In genomic region chr3:127521156-127521555, GRCm38 (mm10) we compare ENCODE assay signal across 13 mouse cellular contexts. TPM values are rescaled to one million over a fixed set of nuclear protein-coding genes. Genes with fewer than 3 reads are reported as not detected.
DNase-seq lines count a peak whose midpoint lies in the region; ATAC-seq and TF ChIP-seq lines count a peak whose summit lies in the region.
"Had no signal": no experiment of that assay in that cellular context is flagged by ENCODE, and none has a peak within 500 bp of the region (broad histone marks: within the 10 kb centered on the region; RNA-seq: fewer than 3 reads in every experiment).

No protein-coding gene starts in this region.

- no peak overlapping the region for H3K27ac ChIP-seq in lung, postnatal 0 days (ENCODE audit: low read length)
- H3K27ac ChIP-seq in heart, embryonic 16.5 days (ENCODE audit: low read length) = peak overlapping the region; percentile 93
- no peak overlapping the region for H3K27ac ChIP-seq in forebrain, embryonic 10.5 days
- H3K27ac ChIP-seq: embryonic facial prominence, embryonic 15.5 days; hindbrain, embryonic 10.5 days; limb, embryonic 10.5 days; midbrain, embryonic 12.5 days had no signal

- 37% methylated on average over 10 of the region's 10 CpGs for WGBS in lung, postnatal 0 days
- WGBS in heart, embryonic 16.5 days = 24% methylated on average over 10 of the region's 10 CpGs
- WGBS in forebrain, embryonic 10.5 days = 84% methylated on average over 10 of the region's 10 CpGs

- H3K36me3 ChIP-seq in lung, postnatal 0 days (ENCODE audit: insufficient read depth, low read length) = no peaks in the 10 kb centered on the region
- no peaks in the 10 kb centered on the region for H3K36me3 ChIP-seq in heart, embryonic 16.5 days (ENCODE audit: control insufficient read depth, insufficient read depth)
- H3K36me3 ChIP-seq in myocyte (ENCODE audit: control insufficient read depth, insufficient read depth) = no peaks in the 10 kb centered on the region
- no peaks in the 10 kb centered on the region for H3K36me3 ChIP-seq in forebrain, embryonic 10.5 days (replicated peaks)
- H3K36me3 ChIP-seq: embryonic facial prominence, embryonic 15.5 days; hindbrain, embryonic 10.5 days; limb, embryonic 10.5 days; midbrain, embryonic 12.5 days had no signal

- no peaks in the 10 kb centered on the region for H3K9me3 ChIP-seq in lung, postnatal 0 days (ENCODE audit: low read length)
- H3K9me3 ChIP-seq in heart, embryonic 16.5 days (replicated peaks; ENCODE audit: control insufficient read depth, low read length) = no peaks in the 10 kb centered on the region
- no peaks in the 10 kb centered on the region for H3K9me3 ChIP-seq in forebrain, embryonic 10.5 days
- H3K9me3 ChIP-seq: embryonic facial prominence, embryonic 15.5 days; hindbrain, embryonic 10.5 days; limb, embryonic 10.5 days; midbrain, embryonic 12.5 days had no signal

- no peak for TF ChIP-seq POLR2A in myocyte (IDR thresholded peaks at IDR 0.05; ENCODE audit: insufficient read length, low read depth)

- no peak overlapping the region for H3K4me2 ChIP-seq in lung, postnatal 0 days (replicated peaks; ENCODE audit: low read depth, low read length)
- H3K4me2 ChIP-seq in heart, embryonic 16.5 days (ENCODE audit: low read depth, low read length) = no peak overlapping the region; the same call in 1 of the 2 replicates
- H3K4me2 ChIP-seq in myocyte (ENCODE audit: low read depth) = peak overlapping the region; percentile 40
- H3K4me2 ChIP-seq: embryonic facial prominence, embryonic 15.5 days; midbrain, embryonic 12.5 days had no signal

- no peak overlapping the region for H3K4me3 ChIP-seq in lung, postnatal 0 days (ENCODE audit: low read depth, low read length)
- no peak overlapping the region for H3K4me3 ChIP-seq in heart, embryonic 16.5 days (ENCODE audit: low read length)
- H3K4me3 ChIP-seq in myocyte = no peak overlapping the region
- no peak overlapping the region for H3K4me3 ChIP-seq in forebrain, embryonic 10.5 days
- H3K4me3 ChIP-seq: embryonic facial prominence, embryonic 15.5 days; hindbrain, embryonic 10.5 days; limb, embryonic 10.5 days; midbrain, embryonic 12.5 days had no signal

- H3K4me1 ChIP-seq in lung, postnatal 0 days (ENCODE audit: insufficient read depth, low read depth, low read length) = no peaks in the 10 kb centered on the region
- peaks cover 23% of the 10 kb centered on the region for H3K4me1 ChIP-seq in heart, embryonic 16.5 days (ENCODE audit: control insufficient read depth, insufficient read depth, low read length)
- peaks cover 4% of the 10 kb centered on the region for H3K4me1 ChIP-seq in forebrain, embryonic 10.5 days
- H3K4me1 ChIP-seq: embryonic facial prominence, embryonic 15.5 days; hindbrain, embryonic 10.5 days; limb, embryonic 10.5 days; midbrain, embryonic 12.5 days had no signal

- no peak for ATAC-seq in lung, postnatal 0 days
- peak; percentile 86 for ATAC-seq in heart, embryonic 16.5 days (replicated peaks; ENCODE audit: extremely low read depth, insufficient read depth, low FRiP score)
- ATAC-seq: forebrain, embryonic 16.5 days had no signal

- no peak overlapping the region for H3ac ChIP-seq in myocyte (ENCODE audit: control insufficient read depth, insufficient read length)

- TF ChIP-seq CTCF in lung, postnatal 0 days (IDR thresholded peaks at IDR 0.05) = 0 out of 2 replicates have a peak, but pooled peaks have one; percentile 5

- intact Hi-C loops in gastrocnemius, postnatal 14 days (cut with DNase I; ENCODE audit: low total_unique reads) = no loop called here

- H3K79me2 ChIP-seq in myocyte (ENCODE audit: control insufficient read depth, insufficient read depth) = no peaks in the 10 kb centered on the region

- no peak for TF ChIP-seq EP300 in lung, postnatal 0 days (IDR thresholded peaks at IDR 0.05)

- H3K9ac ChIP-seq in lung, postnatal 0 days (replicated peaks; ENCODE audit: low read depth) = no peak overlapping the region
- no peak overlapping the region for H3K9ac ChIP-seq in heart, embryonic 16.5 days (ENCODE audit: low read length)
- H3K9ac ChIP-seq: embryonic facial prominence, embryonic 15.5 days; midbrain, embryonic 12.5 days had no signal

- no peaks in the 10 kb centered on the region for H3K27me3 ChIP-seq in lung, postnatal 0 days (replicated peaks; ENCODE audit: insufficient read depth, low read length)
- H3K27me3 ChIP-seq in heart, embryonic 16.5 days (ENCODE audit: control insufficient read depth, insufficient read depth, low read length) = no peaks in the 10 kb centered on the region
- no peaks in the 10 kb centered on the region for H3K27me3 ChIP-seq in myocyte (ENCODE audit: control insufficient read depth, insufficient read depth, insufficient read length)
- no peaks in the 10 kb centered on the region for H3K27me3 ChIP-seq in forebrain, embryonic 10.5 days (ENCODE audit: poor library complexity, severe bottlenecking)
- H3K27me3 ChIP-seq: embryonic facial prominence, embryonic 15.5 days; midbrain, embryonic 12.5 days had no signal

- peak; percentile 12 for DNase-seq in lung, postnatal 0 days (ENCODE audit: low spot score)
- no peak for DNase-seq in lung, postnatal 25 days (ENCODE audit: low spot score)
- DNase-seq in gastrocnemius, postnatal 14 days = peak; percentile 32
- DNase-seq in adrenal gland, adult 18-20 months (ENCODE audit: low spot score in 2 of 2) = no peak
- no peak for DNase-seq in forebrain, embryonic 10.5 days (ENCODE audit: extremely low spot score, low spot score)
- DNase-seq: adrenal gland, postnatal 36 days had no signal

TF ChIP-seq in myocyte, 11 proteins besides CTCF, POLR2A, EP300 and RAD21:
- TF ChIP-seq TCF12 (IDR thresholded peaks at IDR 0.05; ENCODE audit: insufficient read depth, poor library complexity, severe bottlenecking) = peak; percentile 24
- no peak for TF ChIP-seq CEBPB (IDR thresholded peaks at IDR 0.05; ENCODE audit: insufficient read depth, poor library complexity, severe bottlenecking)
- TF ChIP-seq POLR2AphosphoS2 (IDR thresholded peaks at IDR 0.05; ENCODE audit: insufficient read length, low read depth) = no peak
- no peak for TF ChIP-seq REST (IDR thresholded peaks at IDR 0.05; ENCODE audit: insufficient read depth, insufficient read length)
- TF ChIP-seq E2F4 (IDR thresholded peaks at IDR 0.05; ENCODE audit: insufficient read depth) = no peak
- TF ChIP-seq MYOD1 (IDR thresholded peaks at IDR 0.05; ENCODE audit: control insufficient read depth in 1 of 3, insufficient read length in 2 of 3, low read depth in 2 of 3) = peak; percentile 64 to 93 (median 92)
- TF ChIP-seq MAX (IDR thresholded peaks at IDR 0.05; ENCODE audit: low read depth) = no peak
- no peak for TF ChIP-seq TCF3 (IDR thresholded peaks at IDR 0.05; ENCODE audit: insufficient read length, low read depth)
- no peak for TF ChIP-seq USF1 (IDR thresholded peaks at IDR 0.05; ENCODE audit: low read depth)
- no peak for TF ChIP-seq SRF (IDR thresholded peaks at IDR 0.05; ENCODE audit: control insufficient read depth, insufficient read length, low read depth)
- peak; percentile 77 to 90 (median 82) for TF ChIP-seq MYOG (IDR thresholded peaks at IDR 0.05; ENCODE audit: control insufficient read depth in 1 of 3, insufficient read depth in 1 of 3, insufficient read length in 2 of 3, low read depth in 2 of 3)
TF ChIP-seq in myocyte: peak in this region for 3.

RNA-seq across cellular contexts. Expression of gene Ank2, which starts 22.0 kb away (rescaled TPM):
- polyA plus RNA-seq in lung, postnatal 0 days (2015; fragmentation: Nextera tagmentation; extraction: Ambion mirVana) = 3.9 and 4.4 TPM in 2 replicates
- total RNA-seq in gastrocnemius, postnatal 14 days (2021) = 100 to 1,000 TPM in 1 of 2 experiments, 10 to 100 TPM in 1; 98.1 to 119 TPM
- 38.9 and 44.4 TPM in 2 replicates for polyA plus RNA-seq in heart, embryonic 16.5 days (2015; fragmentation: Nextera tagmentation; extraction: Ambion mirVana)
- 20.2 TPM for polyA plus RNA-seq in myocyte (2012; fragmentation: generic; extraction: Trizol)
- 10 to 100 TPM; 31.1 to 47.3 TPM for total RNA-seq in adrenal gland, adult 18-20 months (2021)
- 32.2 and 36.3 TPM in 2 replicates for polyA plus RNA-seq in forebrain, embryonic 10.5 days (2016; fragmentation: Nextera tagmentation; extraction: Ambion mirVana)

RNA-seq across cellular contexts. Expression of gene Larp7, which starts 32.0 kb away (rescaled TPM):
- polyA plus RNA-seq in lung, postnatal 0 days (2015; fragmentation: Nextera tagmentation; extraction: Ambion mirVana) = 20.5 and 23.1 TPM in 2 replicates
- 10 to 100 TPM; 10.8 to 12.3 TPM for total RNA-seq in gastrocnemius, postnatal 14 days (2021)
- polyA plus RNA-seq in heart, embryonic 16.5 days (2015; fragmentation: Nextera tagmentation; extraction: Ambion mirVana) = 52.9 and 54.7 TPM in 2 replicates
- polyA plus RNA-seq in myocyte (2012; fragmentation: generic; extraction: Trizol) = 10.9 TPM
- 10 to 100 TPM; 19.7 to 20.4 TPM for total RNA-seq in adrenal gland, adult 18-20 months (2021)
- polyA plus RNA-seq in forebrain, embryonic 10.5 days (2016; fragmentation: Nextera tagmentation; extraction: Ambion mirVana) = 83.9 and 88.7 TPM in 2 replicates

RNA-seq across cellular contexts. Expression of gene Zgrf1, which starts 32.1 kb away (rescaled TPM):
- 1.0 and 1.1 TPM in 2 replicates for polyA plus RNA-seq in lung, postnatal 0 days (2015; fragmentation: Nextera tagmentation; extraction: Ambion mirVana)
- total RNA-seq in gastrocnemius, postnatal 14 days (2021) = 1 to 10 TPM in 1 of 2 experiments, under 1 TPM in 1; 1.00 to 1.4 TPM
- 6.9 and 7.0 TPM in 2 replicates for polyA plus RNA-seq in heart, embryonic 16.5 days (2015; fragmentation: Nextera tagmentation; extraction: Ambion mirVana)
- 0.46 TPM for polyA plus RNA-seq in myocyte (2012; fragmentation: generic; extraction: Trizol)
- total RNA-seq in adrenal gland, adult 18-20 months (2021) = under 1 TPM; 0.70 to 0.80 TPM
- 20.8 and 25.3 TPM in 2 replicates for polyA plus RNA-seq in forebrain, embryonic 10.5 days (2016; fragmentation: Nextera tagmentation; extraction: Ambion mirVana)

Comparison
In these comparisons a context has a peak if more than half of its experiments do, and no peak if none do; other contexts are left out.
1. DNase-seq: peak in lung, postnatal 0 days (single experiment) and gastrocnemius, postnatal 14 days (single experiment); none in lung, postnatal 25 days (single experiment), adrenal gland, adult 18-20 months (0 of 2) and forebrain, embryonic 10.5 days (single experiment).